Mouse (Mus musculus): Measurements from ENCODE around the gene Tnfrsf13c.
"Not testable (repeated sequence)": the region's sequence is repeated elsewhere in the genome, so short reads cannot be mapped to it uniquely, and the experiment has no call there.

Tnfrsf13c gene

DNA sequence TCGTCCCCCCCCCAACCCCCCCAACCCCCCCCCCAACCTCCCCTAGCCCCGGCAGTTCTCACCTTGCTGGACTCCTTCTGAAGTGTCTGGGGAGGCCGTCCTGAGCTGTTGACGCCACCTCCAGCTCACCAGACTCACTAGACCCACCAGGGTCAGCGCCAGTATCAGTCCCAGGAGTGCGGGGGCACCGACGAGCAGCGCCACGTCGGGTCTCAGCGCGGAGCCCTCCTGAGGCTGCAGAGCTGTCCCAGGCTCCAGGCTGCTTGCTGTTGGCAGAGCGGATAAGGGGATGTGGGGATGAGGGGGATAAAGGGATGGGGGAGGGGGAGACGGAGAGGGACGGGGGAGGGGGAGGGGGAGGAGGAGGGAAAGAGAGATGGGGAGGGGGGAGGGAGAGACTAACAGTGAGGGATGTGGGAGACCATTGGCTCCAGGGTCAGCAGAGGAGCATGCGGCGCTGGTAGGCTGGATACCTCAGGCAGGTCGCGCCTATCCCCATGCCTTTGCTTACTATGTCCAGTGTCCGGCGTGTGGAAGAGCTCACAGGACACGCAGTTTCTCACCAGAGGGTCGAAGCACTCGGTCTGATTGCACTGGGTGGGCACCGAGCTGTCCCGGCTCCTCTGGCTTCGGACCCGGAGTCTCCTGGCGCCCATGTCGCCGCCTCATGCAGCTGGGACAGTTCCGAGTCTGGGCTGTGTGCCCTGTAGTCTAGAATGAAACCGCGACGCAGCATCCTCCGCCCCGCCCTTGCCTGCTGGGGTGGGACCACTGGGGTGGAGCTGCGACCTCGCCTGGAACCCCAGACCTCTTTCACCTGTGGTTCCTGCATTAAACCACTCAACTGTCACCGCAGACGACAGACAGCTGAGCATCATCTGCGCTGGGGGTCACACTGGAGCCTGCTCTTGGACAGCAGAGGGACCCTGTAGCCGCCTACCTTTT, at the start of gene Tnfrsf13c:
Gene Tnfrsf13c, minus strand, starts transcription at position 713 of the 945 bp plus-strand sequence.
- no peak for DNase-seq (ENCODE audit: low spot score)

DNA sequence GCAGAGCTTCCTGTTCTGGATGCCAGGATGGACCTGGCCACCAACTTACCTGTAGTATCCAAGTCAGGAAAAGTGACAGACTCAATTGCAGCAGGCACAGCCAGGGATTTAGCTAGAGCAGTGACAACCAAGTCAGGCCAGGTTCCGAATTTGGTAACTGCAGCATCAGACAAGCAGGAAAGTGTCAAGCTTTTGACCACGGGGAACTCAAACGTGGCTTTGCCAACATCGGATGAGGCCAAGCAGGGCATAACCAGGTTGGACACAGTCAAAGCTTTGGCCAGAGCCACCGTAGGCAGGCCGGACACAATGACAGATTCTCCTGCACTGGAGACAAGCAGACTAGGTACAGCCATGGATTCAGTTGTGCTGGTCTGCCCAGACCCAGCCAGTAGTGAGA, 48.1 kb upstream of the Tnfrsf13c start:
- no peak for DNase-seq (ENCODE audit: low spot score)

DNA sequence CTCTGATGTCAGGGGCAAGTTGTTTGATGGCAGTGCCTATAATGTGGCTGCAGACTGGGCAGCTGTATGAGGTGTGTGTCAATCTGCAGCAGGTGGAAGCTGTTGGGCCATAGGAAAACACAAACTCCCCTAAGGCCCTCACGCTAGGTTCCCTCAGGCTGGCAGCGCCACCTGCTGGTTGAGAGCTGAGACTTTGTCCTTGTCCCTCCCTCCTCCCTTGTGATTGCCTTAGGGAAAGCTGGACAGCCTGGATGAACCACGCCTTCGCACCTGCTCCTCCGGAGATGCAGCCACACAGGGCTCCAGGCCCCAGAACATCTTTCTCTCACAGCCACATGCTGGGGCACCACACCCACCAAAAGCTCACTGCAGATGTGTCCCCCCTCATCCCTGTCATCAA, 47.0 kb upstream of the Tnfrsf13c start:
- DNase-seq (ENCODE audit: low spot score) = no peak

DNA sequence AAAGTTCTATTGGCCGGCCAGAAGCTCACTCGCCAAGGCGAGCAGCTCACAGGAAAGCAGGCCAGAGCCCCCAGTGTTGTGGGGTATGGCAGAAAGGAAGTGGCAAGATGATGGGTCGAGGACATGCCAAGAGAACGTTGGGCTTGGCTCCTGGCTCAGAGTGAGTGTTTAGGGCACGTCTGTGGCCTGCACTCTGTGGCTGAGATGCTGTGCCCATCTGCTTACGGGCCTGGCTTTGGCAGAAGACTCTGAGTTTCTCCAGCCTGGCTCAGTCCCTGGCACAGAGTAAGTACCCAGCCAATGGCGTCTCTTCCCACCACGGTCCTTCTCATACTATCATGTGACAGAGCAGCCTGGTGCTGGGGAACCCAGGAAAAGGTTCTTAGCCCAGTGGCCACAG, 44.6 kb upstream of the Tnfrsf13c start:
- DNase-seq (ENCODE audit: low spot score) = no peak

DNA sequence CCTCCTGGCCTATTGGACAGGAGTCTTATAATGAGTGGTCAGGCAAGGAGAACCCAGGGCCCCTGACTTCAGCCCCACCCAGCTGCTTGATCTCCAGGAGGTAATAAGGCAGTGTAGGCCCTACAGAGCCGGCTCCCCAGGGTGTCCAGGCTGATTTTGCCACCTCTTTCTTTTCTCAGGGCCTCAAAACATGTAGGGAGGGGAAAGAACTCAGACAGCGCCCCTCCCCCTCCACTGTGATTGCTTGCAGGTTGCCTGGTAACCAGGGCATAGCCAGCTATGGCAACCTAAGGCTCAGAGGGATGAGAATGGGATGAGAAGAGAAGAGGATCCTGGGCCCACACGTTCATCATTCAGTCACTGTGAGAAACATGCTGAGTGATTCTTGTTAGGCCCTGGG, 44.0 kb upstream of the Tnfrsf13c start:
- no peak for DNase-seq (ENCODE audit: low spot score)

DNA sequence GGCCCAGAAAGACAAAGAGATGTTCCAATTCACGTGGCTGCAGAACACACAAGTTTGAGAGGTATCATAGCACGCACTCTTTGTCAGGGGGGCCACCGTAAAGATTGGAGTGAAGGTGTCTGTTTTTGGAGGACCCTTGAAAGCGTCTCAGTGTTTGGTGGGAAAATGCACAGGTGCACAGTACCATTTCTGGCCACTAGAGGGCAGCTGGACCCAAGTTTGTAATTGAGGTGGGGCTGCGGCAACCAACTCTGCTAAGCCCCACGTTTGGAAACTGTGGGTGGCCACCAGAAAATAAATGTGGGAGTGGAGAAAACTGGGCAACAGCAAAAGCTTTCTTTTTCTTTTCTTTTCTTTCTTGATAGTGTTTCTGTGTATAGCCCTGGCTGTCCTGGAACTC, 42.2 kb upstream of the Tnfrsf13c start:
- DNase-seq (ENCODE audit: low spot score) = no peak

DNA sequence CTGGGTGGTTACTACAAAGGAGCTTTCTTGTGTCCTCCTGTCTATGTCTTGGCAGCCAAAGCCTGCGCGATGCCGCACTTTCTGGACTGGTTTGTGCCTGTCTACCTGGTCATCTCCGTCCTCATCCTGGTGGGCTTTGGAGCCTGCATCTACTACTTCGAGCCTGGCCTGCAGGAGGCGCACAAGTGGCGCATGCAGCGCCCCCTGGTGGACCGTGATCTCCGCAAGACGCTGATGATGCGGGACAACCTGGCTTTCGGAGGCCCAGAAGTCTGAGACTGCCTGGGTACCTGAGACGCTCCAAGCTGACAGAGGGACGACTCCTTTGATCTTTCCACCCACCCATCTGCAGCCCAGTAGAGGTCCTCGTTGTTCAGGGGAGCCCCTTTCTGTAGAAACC, 35.3 kb upstream of the Tnfrsf13c start:
- DNase-seq (ENCODE audit: low spot score) = no peak

DNA sequence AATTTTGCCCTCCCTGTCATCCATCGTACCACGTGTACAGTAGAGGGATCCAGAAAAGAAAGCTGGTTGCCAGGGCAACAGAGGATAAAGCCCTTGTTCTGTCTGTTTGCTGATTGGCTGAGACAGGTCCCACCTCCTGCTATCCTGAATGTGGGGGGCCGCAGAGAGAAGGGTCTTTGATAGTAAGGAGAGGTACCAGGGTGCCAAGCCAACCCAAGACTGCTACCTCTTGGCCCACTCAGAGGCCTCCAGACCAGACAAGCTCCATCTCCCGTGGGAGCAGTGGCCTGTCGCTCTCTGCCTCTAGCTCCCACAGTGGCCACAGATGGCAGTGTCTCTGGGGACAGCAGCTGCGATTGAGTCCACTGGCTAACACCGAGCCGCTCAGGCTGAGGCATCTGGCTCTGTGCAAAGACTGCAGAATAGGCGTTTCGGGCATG, 31.8 kb upstream of the Tnfrsf13c start:
- DNase-seq (ENCODE audit: low spot score) = peak; percentile 86

DNA sequence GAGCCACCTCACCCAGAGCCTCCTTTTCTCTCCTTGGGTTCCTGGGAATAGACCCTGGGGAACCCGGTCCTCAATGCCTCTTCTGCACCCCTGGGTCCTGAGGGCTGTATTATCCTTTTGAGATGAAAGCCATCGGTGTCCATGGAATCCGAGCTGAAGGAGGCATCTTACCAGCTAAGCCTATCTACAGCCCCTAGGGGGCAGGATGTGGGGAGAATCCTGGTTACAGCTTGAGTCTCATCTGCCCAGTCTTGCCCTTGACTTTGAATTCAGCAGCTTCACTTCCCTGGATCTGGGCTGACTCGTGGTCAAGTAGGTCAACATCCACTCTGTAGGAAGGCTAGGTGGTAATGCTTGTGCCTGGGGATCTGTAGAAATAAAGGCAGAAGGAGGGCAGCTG, 31.1 kb upstream of the Tnfrsf13c start:
- DNase-seq (ENCODE audit: low spot score) = no peak

DNA sequence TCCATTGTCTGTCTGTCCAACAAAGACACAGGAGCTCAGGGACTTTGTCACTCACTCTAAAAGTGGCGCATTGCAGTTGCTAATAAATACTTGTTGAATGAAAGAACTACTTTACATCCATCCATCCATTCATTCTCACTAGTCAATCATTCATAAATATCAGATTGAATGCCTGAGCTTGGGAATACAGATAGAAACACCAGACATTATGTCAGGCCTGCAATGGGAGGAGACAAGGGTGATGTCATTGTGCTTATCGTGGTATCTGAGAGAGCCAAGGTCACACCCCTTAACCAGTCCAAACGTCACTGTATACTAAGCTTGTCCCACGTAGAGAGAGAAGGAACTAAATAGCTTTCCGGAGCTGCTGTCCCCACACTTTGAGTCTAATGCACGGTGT, 27.9 kb upstream of the Tnfrsf13c start, which contains the start of gene 1500009C09Rik:
Gene 1500009C09Rik, plus strand, starts transcription at position 301 of the 400 bp plus-strand sequence.
- DNase-seq (ENCODE audit: low spot score) = no peak

DNA sequence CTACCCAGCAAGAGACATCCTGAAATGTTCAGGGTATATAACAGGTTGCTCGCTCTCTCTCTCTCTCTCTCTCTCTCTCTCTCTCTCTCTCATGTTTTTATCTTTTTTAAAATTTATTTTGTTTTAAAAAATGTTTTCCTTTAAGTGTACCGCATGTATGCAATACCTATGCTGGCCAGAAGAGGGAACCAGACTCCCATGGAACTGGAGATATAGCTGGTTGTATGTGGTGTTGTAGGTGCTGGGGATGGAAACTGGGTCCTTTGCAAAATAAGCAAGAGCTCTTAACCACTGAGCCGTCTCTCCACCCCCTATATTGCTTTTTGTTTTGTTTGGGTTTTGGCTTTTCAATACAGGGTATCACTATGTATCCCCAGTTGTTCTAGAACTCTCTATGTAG, 27.4 kb upstream of the Tnfrsf13c start:
- no peak for DNase-seq (ENCODE audit: low spot score)

DNA sequence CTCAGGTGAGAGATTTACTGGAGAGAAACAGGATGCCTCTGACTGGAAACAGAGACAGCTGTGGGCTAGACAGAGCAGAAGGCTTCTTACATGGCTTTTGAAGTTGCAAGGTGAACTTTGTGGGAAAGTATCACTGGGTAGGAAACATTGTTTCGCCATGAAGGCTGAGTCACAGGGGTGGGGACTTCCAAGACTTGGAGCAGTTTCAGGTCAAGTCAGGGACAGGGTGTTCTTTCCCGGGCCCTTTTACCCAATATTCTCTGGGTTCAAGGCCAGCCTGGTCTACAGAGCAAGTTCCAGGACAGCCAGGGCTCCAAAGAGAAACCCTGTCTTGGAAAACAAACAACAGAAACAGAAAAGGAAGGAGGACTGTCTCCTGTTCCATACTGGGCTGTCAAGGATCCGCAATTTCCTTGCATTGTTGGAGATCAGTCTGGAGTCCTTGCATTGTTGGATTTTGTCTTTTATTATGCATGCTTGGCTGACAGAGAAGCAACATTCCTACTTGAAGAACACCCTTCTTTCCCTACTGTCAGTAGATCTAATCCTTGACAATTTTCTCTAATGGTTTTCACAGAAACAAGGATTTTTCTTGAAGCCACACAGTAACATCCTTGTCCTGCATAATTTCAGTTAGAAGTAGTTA, 23.1 kb upstream of the Tnfrsf13c start:
- no peak for DNase-seq (ENCODE audit: low spot score)

DNA sequence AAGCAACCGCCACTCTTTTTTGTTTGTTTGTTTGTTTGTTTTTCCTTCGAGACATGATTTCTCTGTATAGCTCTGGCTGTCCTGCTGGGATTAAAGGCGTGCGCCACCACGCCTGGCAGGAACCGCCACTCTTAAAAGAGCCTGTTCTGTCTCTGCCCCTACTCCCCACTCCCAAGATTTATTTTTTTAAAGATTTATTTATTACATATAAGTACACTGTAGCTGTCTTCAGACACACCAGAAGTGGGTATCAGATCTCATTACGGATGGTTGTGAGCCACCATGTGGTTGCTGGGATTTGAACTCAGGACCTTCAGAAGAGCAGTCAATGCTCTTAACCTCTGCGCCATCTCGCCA, 20.6 kb upstream of the Tnfrsf13c start:
- DNase-seq (ENCODE audit: low spot score) = not testable (repeated sequence)

DNA sequence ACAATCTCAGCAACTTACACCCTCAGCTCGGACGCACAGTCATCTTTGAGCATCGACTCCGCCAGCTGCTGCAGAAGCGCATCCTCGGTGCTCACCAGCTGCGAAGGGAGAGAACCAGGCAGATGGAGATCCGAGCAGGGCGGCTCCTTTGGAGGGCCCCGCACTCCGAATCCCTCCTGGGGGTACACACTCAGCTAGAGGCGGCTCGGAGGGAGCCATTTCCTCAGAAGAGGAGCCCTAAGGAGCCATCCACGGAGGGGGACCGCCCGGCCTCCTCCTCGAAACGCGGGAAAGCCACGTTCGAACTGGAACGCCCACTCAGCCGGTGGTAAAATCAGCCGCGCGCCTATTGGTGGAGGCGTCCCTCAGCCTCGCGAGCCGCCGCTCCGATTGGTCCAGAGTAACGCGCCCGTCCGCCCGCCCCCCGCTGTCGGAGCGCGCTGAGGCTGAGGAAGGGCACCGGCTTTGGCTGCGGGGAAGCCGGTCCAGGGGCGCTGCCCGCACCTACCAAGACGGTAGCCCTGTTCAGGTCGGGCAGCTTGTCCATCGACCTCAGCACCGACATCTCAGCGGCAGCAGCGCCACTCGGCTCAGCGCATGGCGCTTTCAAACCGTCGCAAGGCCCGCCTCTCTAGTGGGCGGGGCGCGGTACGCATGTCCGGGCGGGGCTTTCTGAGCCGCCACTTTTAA, 20.1 kb upstream of the Tnfrsf13c start, which contains the start of gene Cenpm:
Gene Cenpm, minus strand, starts transcription at position 634 of the 690 bp plus-strand sequence.
- peak; percentile 83 for DNase-seq (ENCODE audit: low spot score)

DNA sequence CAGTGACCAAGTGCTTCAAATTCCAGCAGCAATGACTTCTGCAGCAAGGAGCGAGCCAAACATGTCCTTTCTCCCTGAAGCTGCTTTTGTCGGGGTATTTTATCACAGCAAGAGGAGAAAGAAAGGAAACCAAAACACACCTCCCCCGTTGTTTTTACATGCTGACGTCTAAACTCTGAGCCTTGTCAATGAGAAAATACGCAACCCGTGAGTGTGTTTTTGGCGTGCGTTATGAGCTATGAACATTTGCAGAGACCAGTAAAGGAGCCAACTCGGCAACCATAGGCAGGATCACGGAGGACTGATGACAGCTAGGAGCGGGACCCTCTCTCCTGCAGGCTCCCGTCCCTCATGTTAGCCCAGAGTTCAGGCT, 19.6 kb upstream of the Tnfrsf13c start:
- no peak for DNase-seq (ENCODE audit: low spot score)

DNA sequence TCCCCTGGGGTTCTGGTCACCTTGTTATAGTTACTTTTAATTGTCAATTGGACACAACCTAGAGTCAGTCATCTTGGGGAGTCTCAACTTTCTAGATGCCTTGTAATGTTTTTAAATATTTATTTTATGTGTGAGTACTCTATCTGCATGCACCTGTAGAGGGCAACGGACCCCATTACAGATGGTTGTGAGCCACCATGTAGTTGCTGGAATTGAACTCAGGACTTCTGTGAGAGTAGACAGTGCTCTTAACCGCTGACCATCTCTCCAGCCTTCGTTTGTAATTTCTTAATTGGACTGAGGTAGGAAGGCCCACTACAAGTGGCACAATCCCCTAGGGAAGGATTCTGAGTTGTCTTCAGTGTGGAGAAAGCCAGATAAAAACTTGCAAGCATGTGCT, 19.1 kb upstream of the Tnfrsf13c start:
- DNase-seq (ENCODE audit: low spot score) = no peak

DNA sequence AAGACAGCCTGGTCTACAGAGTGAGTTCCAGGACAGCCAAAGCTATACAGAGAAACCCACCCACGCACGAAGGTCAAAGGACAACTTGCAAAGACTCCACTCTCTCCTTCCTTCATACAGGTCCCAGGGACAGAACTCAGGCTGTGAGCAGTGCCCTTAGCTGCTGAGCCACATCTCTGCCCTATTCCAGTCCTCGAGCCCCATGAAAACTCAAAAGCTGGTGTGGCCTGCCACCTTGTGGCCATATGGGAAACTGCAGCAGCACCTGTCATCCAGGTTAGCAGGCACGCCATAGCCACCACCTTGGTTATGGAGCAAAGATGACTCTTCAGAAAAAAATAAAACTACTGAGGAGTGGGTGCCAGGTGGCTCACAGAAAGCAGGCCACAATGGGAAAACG, 12.4 kb upstream of the Tnfrsf13c start:
- DNase-seq (ENCODE audit: low spot score) = peak; percentile 69

DNA sequence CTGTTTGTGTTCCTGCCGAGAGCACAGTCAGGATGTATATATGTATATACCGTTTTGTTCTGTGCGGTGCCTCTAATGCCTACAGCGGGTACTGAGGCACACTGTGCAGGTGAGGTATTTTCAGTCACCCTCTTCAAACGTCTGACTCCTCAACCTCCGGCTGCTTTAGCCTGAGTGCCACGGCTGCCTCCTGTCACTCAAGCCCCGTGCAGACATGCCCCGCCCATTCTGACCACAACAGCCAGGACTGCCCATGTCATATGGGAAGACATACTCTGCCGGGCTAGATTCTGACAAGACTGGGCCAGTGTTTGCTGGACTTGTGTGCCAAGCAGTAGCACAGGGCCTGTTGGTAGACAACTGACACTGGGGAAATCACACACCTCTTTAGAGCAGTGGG, 11.5 kb upstream of the Tnfrsf13c start:
- no peak for DNase-seq (ENCODE audit: low spot score)

DNA sequence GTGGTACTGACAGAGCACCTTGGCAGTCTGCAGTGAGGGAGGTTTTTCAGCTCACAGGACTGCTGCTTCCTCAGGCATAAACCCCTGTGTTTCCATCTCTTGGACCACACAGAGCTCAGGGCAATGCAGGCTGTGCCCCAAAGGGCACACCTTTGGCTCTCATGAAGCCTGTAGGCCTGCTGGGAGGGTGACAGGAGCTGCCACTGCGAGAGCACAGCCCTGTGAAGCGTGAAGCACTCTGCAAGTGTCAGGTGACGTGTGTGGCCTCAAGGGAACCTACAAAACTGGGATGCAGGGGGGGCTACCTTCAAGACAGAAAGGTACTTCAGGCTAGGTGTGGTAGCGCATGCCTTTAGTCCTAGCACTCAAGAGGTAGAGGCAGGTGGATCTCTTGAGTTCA, 8.5 kb upstream of the Tnfrsf13c start:
- DNase-seq (ENCODE audit: low spot score) = no peak

DNA sequence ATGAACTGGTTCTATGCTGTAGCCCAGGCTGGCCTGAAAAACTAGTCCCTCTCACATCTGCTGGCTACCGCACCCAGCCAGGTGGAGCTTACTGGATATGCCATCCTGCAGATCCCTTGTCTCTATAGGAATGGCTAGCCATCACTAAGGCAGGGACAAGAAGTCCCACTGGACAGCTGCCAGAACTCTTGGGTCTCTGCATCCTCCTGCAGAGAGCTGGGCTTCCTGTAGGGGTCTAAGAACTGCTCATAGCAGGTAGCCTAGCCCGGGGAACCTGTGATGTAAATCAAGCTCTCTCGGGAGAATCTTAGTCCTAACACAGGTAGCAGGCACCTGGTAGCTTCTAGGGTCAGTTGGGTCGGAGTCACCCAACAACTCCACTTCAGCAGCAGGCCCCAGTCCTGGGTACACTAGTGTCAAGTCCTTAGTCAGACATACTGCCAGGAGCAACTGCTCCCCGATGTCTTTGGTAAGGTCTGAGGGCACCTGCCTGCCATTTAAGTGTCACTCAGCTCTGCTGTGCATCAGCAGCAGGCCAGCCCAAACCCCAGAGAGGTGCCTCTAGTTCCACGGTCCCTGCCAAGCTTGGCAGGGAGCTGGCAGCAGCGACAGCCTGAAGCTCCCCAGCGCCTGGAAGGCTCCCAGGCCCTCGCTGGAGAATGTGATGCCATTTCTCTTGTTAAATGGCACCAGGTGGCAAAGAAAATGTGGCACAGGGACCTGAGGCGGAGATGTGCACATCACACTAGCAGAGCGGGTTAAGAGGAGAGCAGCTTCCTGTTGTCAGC, 7.6 kb upstream of the Tnfrsf13c start:
- DNase-seq (ENCODE audit: low spot score) = no peak

DNA sequence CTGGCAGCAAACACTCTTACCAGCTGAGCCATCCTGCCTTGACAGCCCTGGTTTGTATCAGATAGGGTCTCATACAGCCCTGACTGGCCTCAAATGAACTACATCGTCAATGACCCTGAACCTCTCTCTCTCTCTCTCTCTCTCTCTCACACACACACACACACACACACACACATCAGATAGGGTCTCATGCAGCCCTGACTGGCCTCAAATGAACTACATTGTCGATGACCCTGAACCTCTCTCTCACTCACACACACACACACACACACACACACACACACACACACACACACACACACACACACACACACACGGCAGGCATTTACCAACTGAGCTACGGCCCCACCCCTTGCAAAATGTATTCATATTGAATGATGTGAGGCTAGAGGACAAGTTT, 6.9 kb upstream of the Tnfrsf13c start:
- DNase-seq (ENCODE audit: low spot score) = no peak

DNA sequence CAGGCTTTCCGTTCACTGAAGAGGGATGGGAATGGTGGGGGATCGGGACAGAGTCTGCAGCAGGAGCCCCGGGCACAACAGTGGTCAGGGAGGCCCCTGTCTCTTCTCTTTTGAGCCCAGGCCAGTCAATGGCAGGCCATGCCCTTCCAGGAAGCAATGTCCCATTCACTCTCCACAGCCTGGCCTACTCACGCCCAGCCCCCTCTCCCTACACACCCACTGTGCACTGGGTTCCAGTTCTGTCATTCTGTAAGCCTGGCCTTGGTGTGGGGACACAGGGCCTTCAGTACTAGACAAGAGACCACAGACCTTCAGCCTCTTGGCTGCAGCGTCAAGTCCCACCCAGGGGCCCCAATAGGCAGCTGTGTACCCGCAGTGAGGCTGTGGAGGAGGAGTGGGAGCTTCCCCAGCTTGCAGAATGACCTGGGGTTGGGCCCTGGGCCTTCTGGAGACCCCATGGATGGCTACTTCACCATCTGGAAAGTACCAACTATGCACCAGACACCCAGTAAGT, 6.0 kb upstream of the Tnfrsf13c start:
- no peak for DNase-seq (ENCODE audit: low spot score)
